Mouse (Mus musculus): ENCODE data around the gene Tph2.

DNA sequence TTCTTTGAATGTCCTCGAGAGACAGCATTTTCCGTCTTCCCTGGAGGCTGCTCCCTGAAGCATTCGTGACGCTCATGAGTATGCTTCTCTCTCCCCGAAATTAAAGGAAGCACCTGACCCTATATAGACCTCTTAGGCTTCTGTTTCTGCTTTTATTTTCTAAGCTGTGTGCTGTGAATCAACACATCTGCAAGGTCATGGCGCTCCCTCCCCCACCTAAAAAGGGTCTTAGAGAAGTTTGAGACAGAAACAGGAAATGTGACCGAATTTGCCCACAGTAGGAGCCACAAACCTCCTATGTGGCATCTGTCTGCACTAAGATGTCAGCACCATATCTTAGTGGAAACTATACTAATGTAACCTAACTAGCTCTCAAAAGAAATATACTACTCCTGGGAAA, 124.1 kb downstream of the Tph2 start:
- TF ChIP-seq CTCF (IDR thresholded peaks at IDR 0.05; ENCODE audit: low read depth), result no peak
- TF ChIP-seq EP300 (optimal IDR thresholded peaks at IDR 0.05), result no peak
